Mouse (Mus musculus): ENCODE data around the gene Ubp1. TPM values are rescaled to one million over a fixed set of nuclear protein-coding genes. Genes with fewer than 3 reads are reported as not detected.
A peak's percentile ranks its signal among the peaks of the same experiment; 100 is the strongest.

Ubp1 gene
- total RNA-seq, 2 experiments from 2014 or later: 227 to 245 TPM

GRCm38 (mm10) chr9:113966838-113967237 lies 36.1 kb downstream of the Ubp1 start:
- no peak for ATAC-seq (replicated peaks; ENCODE audit: low FRiP score, poor library complexity, severe bottlenecking)

- peak; percentile 85 for ATAC-seq (replicated peaks; ENCODE audit: low FRiP score, poor library complexity, severe bottlenecking)
Observed at GRCm38 (mm10) chr9:113968967-113969366, 38.2 kb downstream of the Ubp1 start.

- ATAC-seq (replicated peaks; ENCODE audit: low FRiP score, poor library complexity, severe bottlenecking): peak; percentile 41
Observed at GRCm38 (mm10) chr9:113969399-113969798, 38.7 kb downstream of the Ubp1 start.

DNA sequence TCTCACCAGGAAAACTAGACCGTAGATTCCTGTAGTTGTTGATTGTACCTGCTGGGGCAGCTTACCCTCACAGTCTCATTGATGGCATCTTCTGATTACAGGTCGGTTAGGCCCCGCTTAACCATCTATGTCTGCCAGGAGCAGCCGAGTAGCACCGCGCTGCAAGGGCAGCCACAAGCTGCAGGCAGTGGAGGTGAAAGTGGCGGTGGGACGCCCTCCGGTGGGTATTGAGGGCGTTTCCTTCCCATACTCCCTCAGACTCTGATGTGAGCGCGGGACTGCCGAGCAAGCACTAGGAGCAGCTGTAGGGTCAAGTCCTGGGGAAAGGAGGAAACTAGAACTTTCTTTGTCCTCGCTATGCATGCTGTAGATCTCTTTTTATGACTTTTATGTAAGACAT lies 39.3 kb downstream of the Ubp1 start:
- ATAC-seq (replicated peaks; ENCODE audit: low FRiP score, poor library complexity, severe bottlenecking): peak; percentile 64

GRCm38 (mm10) chr9:113971615-113972014 lies 40.9 kb downstream of the Ubp1 start:
- no peak for ATAC-seq (replicated peaks; ENCODE audit: low FRiP score, poor library complexity, severe bottlenecking)

DNA sequence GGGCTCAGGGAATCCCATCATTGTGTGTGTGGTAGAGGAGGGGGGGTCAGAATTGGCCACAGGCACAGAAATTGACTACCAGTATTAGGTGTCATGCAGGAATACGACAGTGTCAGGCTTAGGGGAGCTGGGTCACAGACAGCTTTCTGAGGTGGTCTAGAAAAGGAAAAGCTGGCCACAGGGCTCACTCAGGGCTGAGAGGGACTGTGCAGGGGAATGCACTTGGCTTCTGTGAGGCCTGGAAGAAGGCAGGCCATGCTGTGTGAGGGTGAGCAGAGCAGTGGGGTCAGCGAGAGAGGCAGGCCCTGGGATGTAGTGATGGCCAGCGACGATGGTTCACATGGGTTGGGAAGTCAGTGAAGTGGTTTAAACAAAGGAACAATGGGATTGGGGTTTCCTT lies 43.1 kb downstream of the Ubp1 start:
- ATAC-seq (replicated peaks; ENCODE audit: low FRiP score, poor library complexity, severe bottlenecking): no peak

DNA sequence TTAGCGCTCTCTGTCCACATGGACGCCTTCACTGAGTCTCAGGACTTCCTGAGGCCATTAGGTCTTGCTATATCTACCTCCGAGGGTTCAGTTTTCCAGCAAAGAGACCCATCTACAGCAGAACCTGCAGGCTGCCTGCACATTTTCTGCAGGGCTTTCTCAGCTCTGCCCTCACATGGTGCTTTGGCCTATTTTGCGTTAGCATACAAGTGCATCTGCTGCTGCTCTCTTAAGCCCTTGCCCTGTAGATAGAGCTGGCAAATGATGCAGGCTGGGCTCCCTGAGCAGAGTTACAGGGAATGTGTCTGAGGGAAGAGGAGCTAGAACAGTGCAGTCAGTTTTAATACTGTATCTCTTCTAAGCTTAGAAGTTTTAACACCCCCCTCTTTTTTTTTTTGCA lies 44.2 kb downstream of the Ubp1 start:
- no peak for ATAC-seq (replicated peaks; ENCODE audit: low FRiP score, poor library complexity, severe bottlenecking)

- no peak for ATAC-seq (replicated peaks; ENCODE audit: low FRiP score, poor library complexity, severe bottlenecking)
Observed at GRCm38 (mm10) chr9:113975442-113975841, 44.7 kb downstream of the Ubp1 start.

- ATAC-seq (replicated peaks; ENCODE audit: low FRiP score, poor library complexity, severe bottlenecking): no peak
Observed at GRCm38 (mm10) chr9:113976264-113976663, 45.5 kb downstream of the Ubp1 start.

DNA sequence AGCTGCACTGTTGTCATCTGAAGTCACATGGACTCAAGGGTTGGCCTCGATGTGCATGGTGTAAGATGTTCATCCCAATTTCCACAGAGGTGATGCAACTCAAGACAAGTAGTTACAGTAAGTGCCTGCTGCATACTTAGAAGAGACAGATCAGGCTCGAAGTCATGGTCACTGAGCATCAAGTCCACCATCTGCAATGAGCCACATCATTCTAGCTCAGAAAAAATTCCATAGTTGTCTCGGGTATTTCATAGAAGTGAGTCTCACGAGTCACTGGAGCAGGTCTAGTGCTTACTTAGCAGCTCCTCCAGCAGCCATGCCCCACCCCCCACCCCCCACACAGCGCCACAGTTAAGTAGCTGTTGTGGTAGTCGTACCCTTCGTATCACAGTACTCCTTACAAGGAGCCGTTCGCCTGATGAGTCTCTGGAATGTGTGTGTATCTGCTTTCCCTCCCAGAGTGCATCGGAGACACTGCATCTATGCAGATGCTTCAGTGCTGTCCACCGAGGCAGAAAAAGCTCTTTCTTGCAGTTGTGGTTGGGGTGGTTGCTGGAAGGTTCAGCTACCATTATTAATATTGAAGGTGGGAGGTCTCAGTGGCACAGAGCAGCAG lies 46.6 kb downstream of the Ubp1 start:
- no peak for ATAC-seq (replicated peaks; ENCODE audit: low FRiP score, poor library complexity, severe bottlenecking)

DNA sequence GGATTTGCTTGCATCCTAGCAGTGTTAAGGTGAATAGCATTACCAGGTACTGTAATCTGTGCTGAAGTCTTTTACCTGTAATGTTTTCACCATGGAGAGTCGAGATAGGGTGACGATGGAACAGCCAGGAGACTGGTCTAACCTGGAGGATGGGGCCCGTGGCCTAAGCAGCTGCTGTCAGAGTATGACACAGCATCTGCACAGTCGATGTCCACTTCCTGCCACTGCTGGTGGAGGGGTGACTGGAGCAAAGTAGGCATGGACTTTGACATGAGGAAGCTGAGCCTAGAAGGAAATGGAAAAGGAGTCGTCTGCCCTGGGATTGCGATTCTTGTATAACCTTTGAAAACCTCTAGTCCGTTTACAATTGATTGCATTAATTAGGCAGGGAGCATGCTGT lies 47.9 kb downstream of the Ubp1 start:
- ATAC-seq (replicated peaks; ENCODE audit: low FRiP score, poor library complexity, severe bottlenecking): no peak

DNA sequence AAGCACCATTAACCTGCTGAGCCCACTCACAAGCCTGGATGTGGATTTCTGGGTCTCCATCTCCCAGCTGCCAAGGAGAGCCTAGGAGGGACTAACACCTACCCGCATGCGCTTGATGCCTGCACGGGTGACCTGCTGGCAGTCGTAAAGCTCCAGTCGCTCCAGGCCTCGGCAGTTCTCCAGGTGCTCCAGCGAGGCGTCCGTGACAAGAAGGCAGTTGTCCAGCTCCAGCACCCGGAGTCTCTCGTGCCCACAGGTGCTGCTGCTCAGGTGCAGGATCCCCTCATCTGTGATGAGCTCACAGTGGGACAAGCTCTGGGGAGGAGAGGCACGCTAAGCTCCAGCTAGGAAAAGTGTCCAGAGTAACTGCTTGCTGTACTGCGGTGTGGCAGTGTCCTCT lies 48.6 kb downstream of the Ubp1 start:
- ATAC-seq (replicated peaks; ENCODE audit: low FRiP score, poor library complexity, severe bottlenecking): no peak

DNA sequence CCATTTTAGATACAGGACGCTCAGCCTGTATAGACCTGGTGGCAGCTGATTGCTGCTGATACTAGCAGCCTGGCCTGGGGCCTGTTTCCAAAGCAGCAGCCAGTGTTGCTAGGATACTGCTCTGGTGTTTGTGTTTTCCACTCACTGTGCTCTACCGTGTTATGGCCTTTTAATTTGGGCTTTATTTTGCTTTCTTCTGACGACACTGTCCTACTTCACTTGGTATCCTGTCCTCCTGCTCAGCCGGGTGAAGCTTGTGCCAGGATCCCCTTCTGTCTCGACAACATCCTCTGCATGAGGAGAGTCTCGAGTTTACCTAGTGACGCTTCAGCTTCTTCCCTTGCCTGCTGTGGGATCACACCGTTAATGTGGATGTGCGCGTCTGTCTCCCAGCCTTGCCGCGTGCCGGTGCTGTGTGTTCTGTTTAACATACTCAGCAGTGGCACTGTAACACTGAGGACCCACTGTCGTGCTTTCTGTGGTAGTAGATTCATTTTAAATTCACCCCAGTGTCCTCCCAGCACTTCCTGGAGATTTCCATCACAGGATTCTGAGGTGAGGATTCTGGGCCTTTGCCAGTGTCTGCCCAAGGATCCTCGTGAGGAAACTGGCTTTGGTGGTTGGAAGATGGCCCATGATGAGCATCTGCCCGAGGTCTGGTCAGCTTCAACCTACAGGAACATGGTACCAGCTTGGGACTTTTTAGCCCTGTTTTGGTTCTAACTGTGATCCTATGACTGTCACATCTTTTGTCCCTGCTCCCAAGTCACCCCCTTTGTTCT lies 50.6 kb downstream of the Ubp1 start:
- no peak for ATAC-seq (replicated peaks; ENCODE audit: low FRiP score, poor library complexity, severe bottlenecking)

DNA sequence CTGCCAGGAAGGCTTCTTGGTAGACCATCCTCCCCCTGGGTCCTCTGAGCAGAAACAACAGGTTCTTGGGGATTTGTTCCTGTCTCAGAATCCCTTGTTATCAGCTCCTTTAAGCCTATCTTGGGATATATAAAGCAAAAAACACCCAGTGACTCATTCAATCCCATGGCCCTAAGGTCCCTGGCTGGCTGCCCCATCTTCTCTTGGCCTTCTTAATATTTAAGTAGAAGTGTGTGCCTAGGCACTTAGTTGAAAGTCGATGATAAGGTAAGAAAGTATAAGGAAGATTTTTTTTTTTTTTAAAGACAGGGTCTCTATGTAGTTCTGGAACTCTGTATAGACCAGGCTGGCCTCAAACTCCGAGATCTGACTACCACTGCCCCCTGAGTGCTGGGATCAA lies 51.7 kb downstream of the Ubp1 start:
- no peak for ATAC-seq (replicated peaks; ENCODE audit: low FRiP score, poor library complexity, severe bottlenecking)

GRCm38 (mm10) chr9:113982883-113983670 lies 52.3 kb downstream of the Ubp1 start:
- ATAC-seq (replicated peaks; ENCODE audit: low FRiP score, poor library complexity, severe bottlenecking): no peak

DNA sequence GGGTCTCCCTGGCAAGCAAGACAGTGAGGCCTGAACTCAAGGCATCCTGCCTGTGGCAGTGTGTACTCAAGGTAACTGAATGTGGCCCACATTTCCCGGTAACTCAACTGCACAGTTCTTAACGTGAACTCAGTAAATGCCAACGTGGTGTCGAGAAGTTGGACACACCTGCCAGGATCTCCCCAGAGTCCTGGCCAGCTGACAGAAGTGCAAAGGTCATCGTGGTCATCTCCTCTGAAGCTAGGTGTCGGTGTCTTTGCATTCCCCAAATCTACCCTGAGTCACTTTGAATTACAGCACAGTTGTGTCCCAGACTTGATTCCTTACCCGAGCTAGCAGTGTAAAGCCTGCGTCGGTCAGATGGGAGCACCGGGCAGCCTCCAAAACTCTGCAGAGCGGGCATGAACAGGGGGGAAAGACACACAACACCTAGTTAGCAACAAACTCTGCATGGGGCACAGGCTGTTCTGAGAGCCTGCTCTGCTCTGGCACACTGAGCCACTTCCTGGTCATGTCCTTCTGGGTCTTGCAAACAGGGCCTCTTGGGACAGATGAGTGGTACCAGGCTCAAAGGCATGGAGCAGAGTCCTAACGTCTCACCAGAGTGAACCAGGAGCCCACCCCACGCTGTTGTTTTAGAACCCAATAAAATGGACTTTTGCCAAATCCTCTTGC lies 54.3 kb downstream of the Ubp1 start:
- no peak for ATAC-seq (replicated peaks; ENCODE audit: low FRiP score, poor library complexity, severe bottlenecking)

DNA sequence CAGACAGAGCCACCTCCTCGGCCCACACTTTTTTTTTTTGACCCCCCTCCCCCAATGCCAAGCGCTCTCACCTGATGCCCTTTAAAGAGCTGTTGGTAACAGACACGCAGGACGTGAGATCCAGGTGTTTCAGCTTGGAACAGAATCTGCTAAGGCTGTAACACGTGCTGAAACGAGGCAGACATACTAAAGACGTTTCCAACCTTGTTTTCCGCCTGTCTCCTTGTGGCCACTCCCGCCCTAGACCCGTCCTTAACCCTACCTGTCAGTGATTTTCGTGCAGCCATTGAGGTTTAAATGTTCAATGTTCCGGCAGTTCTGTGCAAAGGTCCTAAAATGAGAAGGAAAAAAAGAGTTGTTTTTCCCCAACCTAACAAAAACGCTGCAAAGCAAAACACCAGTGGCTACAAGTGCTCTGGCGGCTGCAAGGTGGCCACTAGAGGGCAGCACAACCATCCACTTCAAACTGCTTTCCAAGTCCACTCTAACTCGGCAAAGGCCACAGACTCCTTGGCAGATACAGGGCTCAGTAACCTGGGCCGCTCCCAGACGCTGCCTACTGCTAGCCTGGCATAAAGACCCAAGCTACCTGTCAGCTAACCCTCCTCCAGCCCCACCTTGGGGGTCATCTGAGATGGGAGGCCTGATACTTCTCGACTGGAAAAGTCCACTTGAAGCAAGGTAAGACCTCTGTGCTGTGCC lies 60.0 kb downstream of the Ubp1 start:
- peak; percentile 90 for ATAC-seq (replicated peaks; ENCODE audit: low FRiP score, poor library complexity, severe bottlenecking)

- ATAC-seq (replicated peaks; ENCODE audit: low FRiP score, poor library complexity, severe bottlenecking): no peak
Observed at GRCm38 (mm10) chr9:113992810-113993209, 62.1 kb downstream of the Ubp1 start.

DNA sequence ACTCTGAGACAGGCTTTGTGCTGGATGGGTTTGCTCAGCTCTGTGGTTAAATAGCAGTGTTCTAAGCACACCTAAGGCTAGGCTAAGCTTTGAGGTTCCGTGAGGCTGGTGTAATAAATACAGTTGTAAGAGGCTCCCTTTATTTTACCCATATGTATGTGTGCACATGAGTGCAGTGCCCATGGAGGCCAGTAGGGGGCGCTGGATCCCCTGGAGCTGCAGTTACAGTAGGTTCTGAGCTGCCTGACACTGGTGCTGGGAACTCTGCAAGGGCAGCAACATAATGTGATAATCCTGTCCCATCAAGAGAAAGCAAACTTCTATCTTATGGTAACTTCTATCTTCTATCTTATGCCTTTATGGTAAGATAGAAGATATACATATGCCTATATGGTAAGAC lies 67.6 kb downstream of the Ubp1 start:
- ATAC-seq (replicated peaks; ENCODE audit: low FRiP score, poor library complexity, severe bottlenecking): 0 out of 2 replicates have a peak, but pooled peaks have one; percentile 42

- ATAC-seq (replicated peaks; ENCODE audit: low FRiP score, poor library complexity, severe bottlenecking): no peak
Observed at GRCm38 (mm10) chr9:114006801-114007200, 76.1 kb downstream of the Ubp1 start.

Measured in erythroblast, adult 5-6 weeks (primary cell).